Mouse (Mus musculus): ENCODE results near the gene Agap2. TPM values are rescaled to one million over a fixed set of nuclear protein-coding genes. Genes with fewer than 3 reads are reported as not detected.

Gene Agap2
- polyA plus RNA-seq (2016; fragmentation: Nextera tagmentation; extraction: Ambion mirVana) = 0.12 and 0.33 TPM in 2 replicates

DNA sequence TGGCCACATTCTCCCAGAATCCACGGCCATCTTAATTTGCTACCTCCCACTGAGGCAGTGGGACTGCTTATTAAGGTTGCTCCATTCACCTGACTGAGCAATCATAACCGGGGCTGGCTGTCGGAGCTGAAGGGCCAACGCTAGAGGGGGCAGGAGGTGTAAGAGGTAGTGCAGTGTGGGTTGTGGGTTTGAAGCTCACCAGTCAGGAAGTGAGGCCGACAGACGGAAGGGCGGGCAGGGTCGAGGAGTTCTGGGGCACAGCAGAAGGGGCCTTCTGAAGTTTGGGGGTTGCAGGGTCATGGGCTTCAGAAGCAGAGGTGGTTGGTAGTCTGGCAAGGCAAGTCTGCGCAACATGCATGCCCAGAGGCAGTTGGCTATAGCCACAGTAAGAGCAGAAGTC lies at the start of gene Agap2:
TSS of gene Agap2 (plus strand) at position 205 of the 400 bp plus-strand sequence.
- Histone ChIP-seq H3K27me3 (ENCODE audit: insufficient read depth, poor library complexity, severe bottlenecking) (peaks cover 53% of the 10 kb centered on the region), H3K36me3 (no peaks in the 10 kb centered on the region), H3K4me3 (no peak within 1 kb of the TSS), H3K27ac (no peak within 1 kb of the TSS), H3K4me1 (replicated peaks) (peaks cover 42% of the 10 kb centered on the region), H3K9me3 (no peaks in the 10 kb centered on the region)
- 68% methylated on average over 9 of the region's 9 CpGs for WGBS
- no peak for DNase-seq (ENCODE audit: low spot score)

DNA sequence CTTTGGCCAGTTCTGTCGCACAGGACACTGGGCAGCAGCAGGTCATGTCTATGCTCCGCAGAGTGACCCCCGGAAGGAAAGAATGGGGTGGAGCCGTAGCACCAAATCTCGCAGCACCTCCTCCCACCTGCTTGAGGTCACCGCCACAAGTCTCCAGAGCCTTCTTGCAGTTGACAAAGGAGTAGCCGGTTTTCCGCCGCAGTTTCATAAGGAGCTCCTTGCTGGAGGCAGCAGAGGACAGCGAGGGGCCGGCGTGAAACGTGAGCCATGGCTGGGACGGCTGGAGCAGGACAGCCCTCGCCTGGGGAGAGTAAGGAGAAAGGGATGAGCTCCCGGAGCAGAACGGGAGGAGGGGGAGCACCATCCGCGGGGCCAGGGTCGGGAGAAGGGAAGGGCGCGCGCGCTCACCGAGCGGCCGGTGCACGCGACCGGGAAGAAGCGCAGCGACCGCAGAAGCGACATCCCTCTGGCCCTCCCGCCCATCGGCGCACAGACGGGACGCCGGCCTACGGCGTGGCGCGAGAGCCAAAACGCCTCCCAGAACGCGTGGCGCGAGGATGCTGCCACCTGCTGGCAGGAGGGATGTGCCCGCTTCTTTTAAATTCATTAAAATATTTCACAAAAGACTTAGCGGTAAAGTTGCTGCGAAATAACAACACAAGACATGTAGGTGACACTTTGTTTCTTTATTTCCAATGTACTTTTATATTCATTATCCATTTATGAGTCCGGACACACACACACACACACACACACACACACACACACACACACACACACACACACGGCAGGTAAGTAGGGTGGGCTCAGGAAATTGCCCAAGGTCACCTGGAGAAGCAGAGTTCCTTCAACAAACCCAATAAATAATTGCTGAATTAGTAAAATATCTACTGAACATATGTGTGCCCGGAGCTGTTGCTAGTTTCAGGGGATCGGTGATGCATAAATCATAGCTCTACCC lies 44.5 kb upstream of the Agap2 start, which contains the start of gene Tsfm:
TSS of gene Tsfm (minus strand) at position 505 of the 961 bp plus-strand sequence.
- DNase-seq (ENCODE audit: low spot score) = peak; percentile 91
- H3K4me1 ChIP-seq (replicated peaks) = peaks cover 11% of the 10 kb centered on the region
- WGBS = 6% methylated on average over 56 of the region's 56 CpGs
- H3K27me3 ChIP-seq (ENCODE audit: insufficient read depth, poor library complexity, severe bottlenecking) = no peaks in the 10 kb centered on the region
- H3K27ac ChIP-seq = peak within 1 kb of the TSS; percentile 89
- H3K4me3 ChIP-seq = peak within 1 kb of the TSS; percentile 67
- peaks cover 39% of the 10 kb centered on the region for H3K36me3 ChIP-seq
- no peaks in the 10 kb centered on the region for H3K9me3 ChIP-seq

DNA sequence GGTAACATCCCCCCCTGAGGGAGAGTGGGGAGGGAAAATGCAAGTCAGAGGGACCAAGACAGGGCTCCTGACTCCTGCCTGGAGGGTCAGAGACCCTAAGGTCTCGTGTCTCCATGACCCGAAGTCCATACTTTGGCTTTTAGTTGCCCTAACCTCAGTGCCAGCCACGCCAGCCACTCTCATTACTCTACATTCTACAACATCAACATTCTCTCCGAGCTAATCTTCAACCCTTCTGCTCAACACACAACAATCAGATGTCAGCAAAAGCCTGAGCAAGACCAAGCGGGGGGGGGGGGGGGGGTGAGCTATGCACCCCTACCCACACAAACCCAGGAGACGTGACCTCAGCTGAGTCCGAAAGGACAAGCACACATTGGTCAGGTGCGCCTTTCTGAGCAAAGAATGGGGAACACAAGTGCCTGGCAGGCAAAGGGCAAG lies 41.8 kb upstream of the Agap2 start:
- H3K4me1 ChIP-seq (replicated peaks) = peaks cover 11% of the 10 kb centered on the region
- DNase-seq (ENCODE audit: low spot score) = no peak
- no peak overlapping the region for H3K4me3 ChIP-seq
- WGBS = 85% methylated on average over 8 of the region's 8 CpGs
- H3K9me3 ChIP-seq = no peaks in the 10 kb centered on the region
- peaks cover 12% of the 10 kb centered on the region for H3K36me3 ChIP-seq
- no peak overlapping the region for H3K27ac ChIP-seq
- H3K27me3 ChIP-seq (ENCODE audit: insufficient read depth, poor library complexity, severe bottlenecking) = peaks cover 2% of the 10 kb centered on the region; the same call in 1 of the 2 replicates

DNA sequence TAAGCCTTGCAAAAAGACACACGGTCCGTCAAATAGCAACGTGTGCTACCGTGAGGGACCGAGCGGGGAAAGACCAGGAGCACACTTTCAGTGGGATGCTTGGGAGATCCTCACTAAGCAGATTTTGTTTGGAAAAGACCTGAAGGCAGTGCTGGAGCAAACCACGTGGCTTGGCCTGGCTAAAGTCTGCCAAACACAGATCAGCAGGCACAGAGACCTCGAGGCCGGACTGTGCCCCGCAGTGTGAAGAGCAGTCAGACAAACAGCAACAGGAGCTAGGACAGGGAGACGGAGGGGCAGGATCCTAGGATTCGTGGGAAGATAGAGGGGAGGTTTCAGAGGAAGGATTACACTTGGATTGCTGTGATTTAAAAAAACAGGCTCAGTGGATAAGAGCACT lies 38.8 kb upstream of the Agap2 start:
- Histone ChIP-seq H3K4me3 (no peak overlapping the region), H3K36me3 (no peaks in the 10 kb centered on the region), H3K27ac (no peak overlapping the region), H3K27me3 (ENCODE audit: insufficient read depth, poor library complexity, severe bottlenecking) (peaks cover 20% of the 10 kb centered on the region), H3K9me3 (no peaks in the 10 kb centered on the region), H3K4me1 (replicated peaks) (peaks cover 9% of the 10 kb centered on the region)
- WGBS = 89% methylated on average over 12 of the region's 12 CpGs
- DNase-seq (ENCODE audit: low spot score) = no peak

DNA sequence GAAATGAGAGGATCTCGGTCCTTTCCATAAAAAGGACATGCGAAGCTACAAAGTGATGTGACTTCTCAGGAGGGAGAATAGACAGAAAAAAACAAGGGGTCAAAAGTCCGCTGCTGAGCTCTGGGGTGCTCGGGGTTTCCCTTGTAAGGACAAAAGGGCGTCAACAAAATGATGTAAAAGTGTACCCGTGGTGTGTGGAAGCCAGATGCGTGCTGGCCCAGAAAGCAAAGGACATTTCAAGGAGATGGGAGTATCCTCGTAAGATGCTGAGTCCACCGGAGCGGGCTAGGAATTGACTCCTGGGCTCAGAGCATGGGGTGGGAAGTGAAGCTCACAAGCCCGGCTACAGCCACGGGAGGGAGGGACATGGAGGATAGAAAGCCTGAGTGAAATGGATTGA lies 37.4 kb upstream of the Agap2 start:
- Histone ChIP-seq H3K27me3 (ENCODE audit: insufficient read depth, poor library complexity, severe bottlenecking) (peaks cover 20% of the 10 kb centered on the region), H3K9me3 (no peaks in the 10 kb centered on the region), H3K4me3 (no peak overlapping the region), H3K27ac (no peak overlapping the region), H3K4me1 (replicated peaks) (peaks cover 17% of the 10 kb centered on the region), H3K36me3 (no peaks in the 10 kb centered on the region)
- 72% methylated on average over 12 of the region's 12 CpGs for WGBS
- no peak for DNase-seq (ENCODE audit: low spot score)

DNA sequence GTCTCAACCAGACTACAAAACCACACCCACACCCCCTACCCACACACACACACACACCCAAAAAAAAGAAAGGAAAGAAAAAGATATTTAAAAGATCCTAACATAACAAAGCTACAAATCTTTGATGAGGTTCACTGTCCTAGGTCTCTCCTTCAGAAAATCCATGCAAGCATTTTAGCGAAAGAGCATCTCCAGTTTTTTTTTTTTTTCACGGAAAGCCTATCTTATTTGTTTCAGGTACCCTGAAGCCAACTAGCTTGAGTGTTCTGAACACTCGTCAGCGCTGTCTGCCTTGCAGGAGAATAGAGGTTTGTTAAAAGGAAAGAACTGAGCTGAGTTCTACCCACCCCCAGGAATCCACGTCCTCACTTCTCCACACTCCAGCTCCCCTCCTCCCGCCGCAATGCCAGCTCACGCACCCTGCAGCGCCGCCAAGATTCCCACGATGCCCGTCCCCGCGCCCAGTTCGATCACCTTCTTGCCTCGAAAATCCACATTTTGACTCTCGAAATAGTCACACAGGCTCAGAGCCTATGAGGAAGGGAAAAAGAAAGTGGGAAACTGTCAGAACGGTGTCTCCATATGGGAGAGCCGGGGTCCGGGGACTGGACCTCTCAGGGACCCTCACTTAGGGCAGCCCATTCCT lies 34.4 kb upstream of the Agap2 start:
- Histone ChIP-seq H3K27ac (peak overlapping the region; percentile 89), H3K27me3 (ENCODE audit: insufficient read depth, poor library complexity, severe bottlenecking) (peaks cover 20% of the 10 kb centered on the region), H3K4me1 (replicated peaks) (peaks cover 24% of the 10 kb centered on the region), H3K9me3 (no peaks in the 10 kb centered on the region), H3K36me3 (peaks cover 23% of the 10 kb centered on the region), H3K4me3 (peak overlapping the region; percentile 83)
- no peak for DNase-seq (ENCODE audit: low spot score)
- 2% methylated on average over 20 of the region's 20 CpGs for WGBS

DNA sequence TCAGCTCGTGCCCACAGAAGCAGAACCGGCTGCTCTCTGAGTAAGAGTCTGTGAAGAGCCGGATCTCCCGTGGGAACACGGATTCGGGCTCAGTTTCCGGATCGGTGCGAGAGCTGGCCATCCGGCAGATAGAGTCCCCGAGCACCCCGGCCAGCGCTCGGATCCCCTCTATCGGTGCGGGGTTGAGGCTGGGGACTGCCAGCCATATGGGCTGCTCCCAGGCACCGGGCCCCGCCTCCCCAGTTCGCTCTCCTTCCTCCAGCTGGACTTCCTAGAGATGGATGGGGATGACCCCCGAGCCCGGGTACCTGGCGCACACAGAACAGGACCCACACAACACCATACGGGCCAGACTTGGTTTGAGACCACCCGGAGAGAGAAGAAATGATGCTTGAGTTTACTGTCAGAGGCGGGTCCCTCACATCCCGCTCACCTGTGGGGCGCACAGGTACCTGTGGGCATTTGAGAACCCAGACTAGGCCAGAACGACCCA lies 33.8 kb upstream of the Agap2 start, which contains the start of the genes Mettl1 and Eef1akmt3:
TSS of gene Mettl1 (plus strand) at position 141 of the 493 bp plus-strand sequence.
TSS of gene Eef1akmt3 (minus strand) at position 240 of the 493 bp plus-strand sequence.
- H3K27ac ChIP-seq = peak within 1 kb of the TSS; percentile 89
- H3K27me3 ChIP-seq (ENCODE audit: insufficient read depth, poor library complexity, severe bottlenecking) = peaks cover 18% of the 10 kb centered on the region
- H3K9me3 ChIP-seq = no peaks in the 10 kb centered on the region
- H3K36me3 ChIP-seq = peaks cover 28% of the 10 kb centered on the region
- H3K4me1 ChIP-seq (replicated peaks) = peaks cover 24% of the 10 kb centered on the region
- under 1% methylated on average over 28 of the region's 28 CpGs for WGBS
- DNase-seq (ENCODE audit: low spot score) = peak; percentile 66
- peak within 1 kb of the TSS; percentile 83 for H3K4me3 ChIP-seq

DNA sequence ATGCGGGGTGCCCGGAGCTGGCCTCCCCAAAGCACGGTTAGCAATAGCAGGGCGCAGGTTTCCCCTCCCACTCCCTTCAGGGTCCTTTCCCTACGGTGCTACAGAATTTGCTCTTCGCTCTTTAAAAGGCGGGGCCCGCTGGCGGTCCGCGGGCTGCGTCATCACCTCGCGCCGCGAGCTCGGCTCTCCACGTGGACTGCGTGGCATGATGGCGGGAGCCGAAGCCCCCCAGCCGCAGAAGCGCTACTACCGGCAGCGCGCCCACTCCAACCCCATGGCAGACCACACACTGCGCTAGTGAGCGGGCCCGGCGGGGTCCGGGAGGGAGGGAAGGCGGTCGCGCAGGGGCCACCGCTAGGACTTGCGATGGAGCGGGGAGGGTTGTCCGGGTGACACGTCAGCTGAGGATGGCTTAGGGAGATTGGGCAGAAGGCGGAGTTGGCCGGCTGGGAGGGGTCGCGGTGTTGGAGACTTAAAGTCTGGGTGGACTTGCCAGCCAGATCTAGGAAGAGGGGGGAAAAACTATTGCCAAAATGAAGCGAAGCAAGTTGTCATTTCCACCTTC lies 33.2 kb upstream of the Agap2 start:
- Histone ChIP-seq H3K9me3 (no peaks in the 10 kb centered on the region), H3K36me3 (peaks cover 31% of the 10 kb centered on the region), H3K27ac (peak overlapping the region; percentile 89), H3K4me3 (peak overlapping the region; percentile 83), H3K27me3 (ENCODE audit: insufficient read depth, poor library complexity, severe bottlenecking) (peaks cover 21% of the 10 kb centered on the region), H3K4me1 (replicated peaks) (peaks cover 24% of the 10 kb centered on the region)
- peak; percentile 94 for DNase-seq (ENCODE audit: low spot score)
- WGBS = under 1% methylated on average over 44 of the region's 44 CpGs

DNA sequence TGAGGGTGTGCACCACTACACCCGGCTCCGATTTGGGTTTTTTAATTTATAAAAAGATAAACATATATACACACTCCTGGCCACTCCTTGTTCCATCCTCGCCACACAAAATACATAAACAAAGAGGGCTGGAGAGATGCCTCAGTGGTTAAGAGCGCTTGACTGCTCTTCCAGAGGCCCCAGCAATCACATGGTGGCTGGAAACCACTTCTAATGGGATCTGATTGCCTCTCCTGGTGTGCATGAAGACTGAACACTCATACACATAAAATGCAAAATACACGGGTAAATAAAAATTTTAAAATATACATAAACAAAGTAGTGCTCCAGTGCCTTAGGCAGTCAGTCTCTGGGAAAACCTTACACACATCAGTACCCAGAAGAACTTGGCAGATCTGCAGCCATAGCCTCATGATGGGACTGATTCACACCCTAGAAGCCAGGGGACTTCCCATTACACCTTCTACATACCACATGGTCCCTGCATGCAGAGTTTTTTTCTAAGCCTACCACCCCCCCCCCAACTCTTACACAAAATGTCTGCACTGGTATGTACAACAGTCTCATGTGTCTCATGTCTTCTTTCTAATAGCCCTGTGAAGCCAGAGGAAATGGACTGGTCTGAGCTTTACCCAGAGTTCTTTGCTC lies 32.5 kb upstream of the Agap2 start:
- peak overlapping the region; percentile 89 for H3K27ac ChIP-seq
- 22% methylated on average over 5 of the region's 5 CpGs for WGBS

DNA sequence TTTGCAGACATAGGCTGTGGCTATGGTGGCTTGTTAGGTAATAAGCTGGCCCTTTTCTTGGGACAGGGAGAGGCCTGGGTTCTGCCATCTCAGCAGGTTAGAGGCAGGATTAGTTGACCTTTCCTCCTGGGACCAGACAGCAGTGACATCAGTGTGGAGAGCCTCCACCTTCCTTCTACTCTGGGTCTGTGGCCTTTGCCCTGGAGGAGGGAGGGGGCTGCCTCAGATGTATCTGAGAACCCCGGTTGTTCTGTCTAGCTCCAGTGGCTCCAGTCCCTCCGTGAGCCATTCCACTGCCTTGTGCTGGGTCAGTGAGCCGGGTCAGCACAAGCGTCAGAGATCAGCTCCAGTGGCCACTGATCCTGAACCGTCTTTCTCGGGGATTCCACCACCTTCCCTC lies 31.9 kb upstream of the Agap2 start:
- Histone ChIP-seq H3K4me1 (replicated peaks) (peaks cover 25% of the 10 kb centered on the region), H3K27me3 (ENCODE audit: insufficient read depth, poor library complexity, severe bottlenecking) (peaks cover 34% of the 10 kb centered on the region), H3K27ac (no peak overlapping the region), H3K4me3 (peak overlapping the region; percentile 83; the same call in 1 of the 2 replicates), H3K36me3 (peaks cover 31% of the 10 kb centered on the region), H3K9me3 (no peaks in the 10 kb centered on the region)
- no peak for DNase-seq (ENCODE audit: low spot score)
- WGBS = 68% methylated on average over 6 of the region's 6 CpGs

More for the DNA sequence above, 32.5 kb upstream of the Agap2 start:
- no peaks in the 10 kb centered on the region for H3K9me3 ChIP-seq
- H3K27me3 ChIP-seq (ENCODE audit: insufficient read depth, poor library complexity, severe bottlenecking) = peaks cover 28% of the 10 kb centered on the region
- H3K4me3 ChIP-seq = peak overlapping the region; percentile 83
- H3K36me3 ChIP-seq = peaks cover 31% of the 10 kb centered on the region
- peaks cover 24% of the 10 kb centered on the region for H3K4me1 ChIP-seq (replicated peaks)
- no peak for DNase-seq (ENCODE audit: low spot score)

DNA sequence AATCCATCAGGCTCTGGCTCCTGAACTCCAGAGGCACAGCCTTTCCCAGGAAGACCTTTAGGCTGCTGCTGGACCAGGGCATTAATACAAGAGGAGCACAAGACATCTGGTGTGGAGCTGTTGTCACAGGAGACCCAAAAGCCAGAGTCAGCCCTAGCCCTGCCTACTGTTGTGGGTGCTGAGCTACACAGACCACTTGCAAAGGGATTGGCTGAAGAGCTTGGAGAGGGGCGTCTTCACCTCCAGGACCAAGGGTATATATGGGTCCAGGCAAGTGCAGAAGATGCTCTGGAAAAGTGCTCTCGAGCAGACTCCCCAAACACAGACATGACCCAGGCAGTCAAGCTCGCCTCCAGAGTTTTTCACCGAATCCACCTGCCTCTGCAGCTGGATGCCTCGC lies 27.1 kb upstream of the Agap2 start, which contains the start of gene Cyp27b1:
TSS of gene Cyp27b1 (plus strand) at position 297 of the 400 bp plus-strand sequence.
- Histone ChIP-seq H3K27me3 (ENCODE audit: insufficient read depth, poor library complexity, severe bottlenecking) (peaks cover 63% of the 10 kb centered on the region), H3K36me3 (peaks cover 31% of the 10 kb centered on the region), H3K27ac (no peak within 1 kb of the TSS), H3K4me3 (peak within 1 kb of the TSS; percentile 26), H3K4me1 (replicated peaks) (peaks cover 25% of the 10 kb centered on the region), H3K9me3 (no peaks in the 10 kb centered on the region)
- 31% methylated on average over 5 of the region's 5 CpGs for WGBS
- DNase-seq (ENCODE audit: low spot score) = no peak

All from hindbrain, embryonic 10.5 days (tissue).